Mouse (Mus musculus): Measurements from ENCODE around the gene Zdhhc5.
A peak's percentile ranks its signal among the peaks of the same experiment; 100 is the strongest.

Zdhhc5 gene

GRCm38 (mm10) chr2:84714811-84715561 is at the start of gene Zdhhc5:
Gene Zdhhc5, minus strand, starts transcription at chr2:84715180.
- peak; percentile 99 for DNase-seq (ENCODE audit: low read depth, low spot score)

DNA sequence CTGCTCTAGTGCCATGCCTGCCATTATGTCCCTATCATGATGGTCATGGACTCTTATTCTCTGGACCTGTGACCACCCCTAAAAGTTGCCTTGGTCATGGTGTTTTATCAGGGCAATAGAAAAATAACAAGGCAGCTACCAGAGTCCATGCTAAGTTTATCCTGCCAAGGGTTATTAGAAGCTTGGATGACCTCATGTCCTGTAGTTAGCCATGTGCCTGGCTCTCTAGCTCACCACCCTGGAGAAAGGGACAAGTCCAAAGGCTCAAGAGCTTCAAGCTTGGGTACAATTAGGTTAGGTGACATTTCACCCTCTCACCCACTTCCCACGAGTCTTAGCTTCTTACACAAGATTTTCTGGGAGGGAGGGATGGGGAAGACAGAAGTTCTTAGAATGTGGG is 47.8 kb upstream of the Zdhhc5 start:
- no peak for DNase-seq (ENCODE audit: low read depth, low spot score)

DNA sequence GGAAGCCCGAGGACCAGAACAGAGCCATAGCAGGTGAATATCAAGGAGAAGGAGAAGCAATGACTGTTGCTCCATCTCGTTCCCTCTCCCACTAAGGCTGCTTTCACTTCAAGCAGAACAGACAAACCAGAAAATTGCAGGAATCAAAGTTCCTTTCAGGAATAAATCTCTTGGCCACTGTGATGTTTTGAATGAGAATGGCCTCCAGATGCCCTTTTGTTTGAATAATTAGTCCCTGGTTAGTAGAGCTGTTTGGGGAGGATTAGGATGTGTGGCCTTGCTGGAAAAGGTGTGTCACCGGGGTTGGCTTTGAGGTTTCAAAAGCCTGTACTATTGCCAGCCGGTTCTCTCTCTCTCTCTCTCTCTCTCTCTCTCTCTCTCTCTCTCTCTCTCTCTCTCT is 47.3 kb upstream of the Zdhhc5 start:
- no peak for DNase-seq (ENCODE audit: low read depth, low spot score)

GRCm38 (mm10) chr2:84761840-84762239 is 46.9 kb upstream of the Zdhhc5 start:
- no peak for DNase-seq (ENCODE audit: low read depth, low spot score)

DNA sequence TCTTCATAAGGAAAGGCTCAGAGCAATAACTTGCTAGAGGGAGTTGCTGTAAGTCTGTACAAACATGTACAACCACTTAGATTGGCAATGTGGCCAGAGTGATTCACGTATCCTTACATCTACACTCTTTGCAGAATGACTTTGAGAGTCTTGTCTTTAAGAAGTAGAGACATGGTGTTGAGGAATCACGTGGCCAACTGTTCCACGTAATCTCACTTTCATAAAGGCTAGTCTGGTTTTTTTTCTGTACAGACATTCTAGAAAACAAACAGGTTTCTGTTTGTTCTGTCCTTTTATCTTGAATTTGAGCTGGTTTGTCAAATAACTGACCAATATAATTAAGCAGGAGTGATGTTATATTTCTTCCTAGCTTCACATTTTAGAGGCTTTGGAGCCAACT is 46.3 kb upstream of the Zdhhc5 start:
- no peak for DNase-seq (ENCODE audit: low read depth, low spot score)

GRCm38 (mm10) chr2:84760777-84761176 is 45.8 kb upstream of the Zdhhc5 start:
- DNase-seq (ENCODE audit: low read depth, low spot score): no peak

GRCm38 (mm10) chr2:84758542-84759127 is 43.7 kb upstream of the Zdhhc5 start:
- DNase-seq (ENCODE audit: low read depth, low spot score): no peak

- no peak for DNase-seq (ENCODE audit: low read depth, low spot score)
Measured at GRCm38 (mm10) chr2:84757026-84757682, 42.2 kb upstream of the Zdhhc5 start.

DNA sequence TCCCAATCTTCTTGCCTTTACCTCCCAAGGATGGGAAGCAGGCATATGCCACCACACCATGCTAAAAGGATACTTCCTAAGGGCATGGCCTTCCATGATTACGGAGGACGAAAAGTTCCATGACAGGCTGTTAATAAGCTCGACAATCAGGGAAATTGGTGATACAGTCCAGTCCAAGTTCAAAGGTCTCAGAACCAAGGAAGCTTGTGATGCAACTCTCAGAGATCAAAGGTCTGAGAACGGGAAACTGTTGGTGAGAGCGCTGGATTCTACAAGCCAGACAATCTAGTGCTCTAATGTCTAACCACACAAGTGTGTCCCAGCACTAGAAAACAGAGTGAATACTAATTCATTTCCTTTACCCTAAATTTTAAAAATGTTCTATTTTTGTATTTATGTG is 41.3 kb upstream of the Zdhhc5 start:
- DNase-seq (ENCODE audit: low read depth, low spot score): no peak

GRCm38 (mm10) chr2:84750115-84750514 is 35.1 kb upstream of the Zdhhc5 start:
- DNase-seq (ENCODE audit: low read depth, low spot score): no peak

GRCm38 (mm10) chr2:84744126-84744525 is 29.1 kb upstream of the Zdhhc5 start:
- no peak for DNase-seq (ENCODE audit: low read depth, low spot score)

- DNase-seq (ENCODE audit: low read depth, low spot score): peak; percentile 91
Measured at GRCm38 (mm10) chr2:84743561-84743960, 28.6 kb upstream of the Zdhhc5 start, which contains the start of gene Gm19426. Gene Gm19426, minus strand, starts transcription at chr2:84743655.

GRCm38 (mm10) chr2:84742451-84743283 is 27.7 kb upstream of the Zdhhc5 start:
- peak; percentile 91 for DNase-seq (ENCODE audit: low read depth, low spot score)

GRCm38 (mm10) chr2:84741841-84742450 is 27.0 kb upstream of the Zdhhc5 start:
- no peak for DNase-seq (ENCODE audit: low read depth, low spot score)

DNA sequence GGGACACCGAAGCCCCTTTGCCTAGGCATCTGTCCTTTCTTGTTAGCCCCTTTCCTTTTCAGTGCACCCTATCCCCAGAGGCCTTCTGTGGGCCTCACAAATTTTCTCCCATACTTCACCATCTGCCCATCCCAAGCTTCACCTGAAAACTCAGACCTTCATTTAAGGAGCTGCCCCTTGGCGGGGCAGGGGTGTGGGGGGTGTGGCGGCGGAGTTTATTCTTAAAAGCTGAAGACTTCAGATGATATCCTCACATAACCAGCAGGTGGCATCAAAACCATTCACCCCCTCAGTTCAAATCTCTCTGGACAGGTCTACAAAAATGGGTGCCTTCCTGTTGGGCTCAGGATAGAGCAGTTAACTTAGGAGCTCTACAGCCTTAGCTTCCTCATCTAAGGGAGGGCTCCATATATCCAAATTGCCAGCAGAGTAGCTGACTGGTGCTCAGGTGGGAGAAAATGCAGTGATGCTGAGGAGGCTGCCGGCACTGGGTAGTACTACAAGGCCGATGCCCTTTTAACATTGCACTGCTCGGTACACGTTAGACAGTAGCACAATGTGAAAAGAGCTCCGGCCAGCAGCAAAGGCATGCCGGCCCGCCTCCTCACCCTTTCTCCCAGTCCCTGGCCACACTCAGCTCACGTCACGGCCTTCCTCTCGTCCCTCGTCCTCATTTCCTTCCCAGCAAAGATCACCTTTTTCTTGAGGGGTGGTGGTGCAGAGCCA is 25.8 kb upstream of the Zdhhc5 start:
- no peak for DNase-seq (ENCODE audit: low read depth, low spot score)

GRCm38 (mm10) chr2:84738271-84738911 is 23.4 kb upstream of the Zdhhc5 start:
- no peak for DNase-seq (ENCODE audit: low read depth, low spot score)

DNA sequence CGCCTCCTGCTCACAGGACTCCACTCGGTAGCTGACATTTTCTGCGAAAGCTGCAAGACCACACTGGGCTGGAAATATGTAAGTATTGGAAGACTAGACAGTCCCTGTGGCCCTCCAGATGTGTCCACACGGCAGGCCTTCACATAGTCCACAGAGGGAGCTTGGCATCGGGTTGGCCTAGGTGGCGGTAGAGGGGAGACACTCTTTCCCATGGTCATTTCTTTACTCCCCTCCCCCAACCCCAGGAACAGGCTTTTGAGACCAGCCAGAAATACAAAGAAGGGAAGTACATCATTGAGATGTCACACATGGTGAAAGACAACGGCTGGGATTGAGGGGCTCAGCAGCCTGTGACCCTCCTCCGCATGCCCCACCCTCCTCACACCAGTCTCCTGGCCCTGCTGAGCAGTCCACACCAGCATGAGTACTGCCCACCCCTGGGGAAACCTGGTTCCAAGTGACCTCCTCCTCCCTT is 22.5 kb upstream of the Zdhhc5 start:
- no peak for DNase-seq (ENCODE audit: low read depth, low spot score)

- DNase-seq (ENCODE audit: low read depth, low spot score): no peak
Measured at GRCm38 (mm10) chr2:84736312-84737161, 21.6 kb upstream of the Zdhhc5 start.

DNA sequence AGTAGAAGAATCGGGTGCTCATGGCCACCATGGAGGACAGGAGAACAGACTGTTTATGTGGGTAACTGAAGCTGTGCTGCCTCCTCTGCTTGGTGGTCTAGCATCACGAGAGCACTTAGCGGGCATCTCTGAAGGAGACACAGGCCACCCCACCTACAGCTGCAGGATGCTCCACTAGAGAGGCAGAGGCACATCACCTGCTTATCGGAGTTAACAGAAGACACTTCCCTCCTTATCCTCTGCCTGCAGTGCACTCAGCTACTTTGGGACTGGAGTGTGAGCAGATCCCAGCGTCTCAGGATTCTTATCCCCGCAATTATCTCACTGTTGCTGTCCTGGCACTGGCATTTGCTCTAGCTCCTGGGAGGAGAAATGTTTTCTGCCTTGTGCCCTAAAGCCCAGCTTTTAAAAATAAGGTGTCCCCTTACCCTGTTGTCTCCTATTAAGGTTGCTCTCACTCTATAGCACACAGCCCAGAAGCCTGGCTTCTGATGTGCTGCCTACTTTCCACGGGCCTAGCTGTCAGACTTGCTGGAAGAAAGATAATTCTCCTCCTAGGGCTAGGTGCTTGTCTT is 20.5 kb upstream of the Zdhhc5 start:
- no peak for DNase-seq (ENCODE audit: low read depth, low spot score)
